Mouse (Mus musculus) left cerebral cortex, adult 2 months (tissue): ENCODE data around the gene Gm38392. TPM values are rescaled to one million over a fixed set of nuclear protein-coding genes. Genes with fewer than 3 reads are reported as not detected.
"Not testable (repeated sequence)": the region's sequence is repeated elsewhere in the genome, so short reads cannot be mapped to it uniquely, and the experiment has no call there.

ENCODE experiments used
- DNase-seq, 2 experiments: peaks; one replicate each; pipeline ENCODE4 v3.0.0; 2021 to 2022; ENCODE audit warnings: low spot score in 2 of 2, mixed read lengths in 1 of 2; ENCODE audit errors: extremely low spot score in 1 of 2
- H3K27ac ChIP-seq: fragments of 200-600 bp; 2 replicates; pipeline ENCODE4 v1.8.1; 2022
- H3K4me3 ChIP-seq: fragments of 200-600 bp; 2 replicates; pipeline ENCODE4 v1.8.1; 2022
- CTCF ChIP-seq: fragments of 200-600 bp; IDR thresholded peaks from 2 replicates; pipeline ENCODE4 v1.8.1; 2022; ENCODE audit warnings: antibody characterized with exemption, mild to moderate bottlenecking, moderate library complexity
- intact Hi-C: fragments of 180-260 bp; cut with DNase I; formaldehyde crosslinking; loops from one replicate; pipeline ENCODE4 v1.15.1; 2025
- total RNA-seq, 2 experiments: library from RNA; stranded (reverse); gene quantifications; 2 replicates each; pipeline ENCODE4 v1.2.3; 2021

The Gm38392 gene
- total RNA-seq, 2 experiments from 2014 or later = 0.59 TPM; not detected in 1

GRCm38 (mm10) chr3:88274002-88274401 is 13.0 kb downstream of the Gm38392 start:
- peak; percentile 31 for TF ChIP-seq CTCF
- DNase-seq = no peak
- H3K4me3 ChIP-seq = no peak overlapping the region
- H3K27ac ChIP-seq = no peak overlapping the region
- intact Hi-C loops = no loop called here

- no peak for TF ChIP-seq CTCF
- DNase-seq = no peak
- no peak overlapping the region for H3K27ac ChIP-seq
- H3K4me3 ChIP-seq = no peak overlapping the region
- intact Hi-C loops = no loop called here
Measured at GRCm38 (mm10) chr3:88271859-88272258, 15.2 kb downstream of the Gm38392 start.

GRCm38 (mm10) chr3:88271298-88271697 is 15.7 kb downstream of the Gm38392 start:
- H3K27ac ChIP-seq, DNase-seq, intact Hi-C loops, H3K4me3 ChIP-seq: not testable (repeated sequence)

- Histone ChIP-seq H3K27ac (no peak overlapping the region), H3K4me3 (no peak overlapping the region)
- intact Hi-C loops = no loop called here
- no peak for DNase-seq
- TF ChIP-seq CTCF = no peak
Measured at GRCm38 (mm10) chr3:88268991-88269390, 18.0 kb downstream of the Gm38392 start.

GRCm38 (mm10) chr3:88268014-88268413 is 19.0 kb downstream of the Gm38392 start:
- DNase-seq, intact Hi-C loops, H3K27ac ChIP-seq, H3K4me3 ChIP-seq: not testable (repeated sequence)

- intact Hi-C loops = loop anchor here (5.0 kb wide), 1 partner anchor 150 kb away; no protein-coding TSS in a partner anchor
- Histone ChIP-seq H3K27ac (no peak overlapping the region), H3K4me3 (no peak overlapping the region)
- no peak for TF ChIP-seq CTCF
- no peak for DNase-seq
Measured at GRCm38 (mm10) chr3:88262346-88262745, 24.7 kb downstream of the Gm38392 start.

- DNase-seq = no peak
- intact Hi-C loops = loop anchor here (10.0 kb wide), 1 partner anchor 242 kb away; no protein-coding TSS in a partner anchor
- Histone ChIP-seq H3K27ac (no peak overlapping the region), H3K4me3 (no peak overlapping the region)
- TF ChIP-seq CTCF = no peak
Measured at GRCm38 (mm10) chr3:88256382-88256781, 30.6 kb downstream of the Gm38392 start.

- intact Hi-C loops = loop anchor here (10.0 kb wide), 1 partner anchor 241 kb away; no protein-coding TSS in a partner anchor
Measured at GRCm38 (mm10) chr3:88255950-88256349, 31.1 kb downstream of the Gm38392 start.

GRCm38 (mm10) chr3:88254268-88254926 is 32.6 kb downstream of the Gm38392 start, which contains the start of gene Rhbg:
Gene Rhbg (minus strand): TSS chr3:88254709.
- intact Hi-C loops = loop anchor here (10.0 kb wide), 1 partner anchor 240 kb away; no protein-coding TSS in a partner anchor
- TF ChIP-seq CTCF = no peak
- DNase-seq = no peak
- Histone ChIP-seq H3K27ac (no peak within 1 kb of the TSS), H3K4me3 (peak within 1 kb of the TSS; percentile 37)

More at GRCm38 (mm10) chr3:88255950-88256349, 31.1 kb downstream of the Gm38392 start:
- Histone ChIP-seq H3K4me3 (no peak overlapping the region), H3K27ac (no peak overlapping the region)
- no peak for DNase-seq
- no peak for TF ChIP-seq CTCF

- TF ChIP-seq CTCF = no peak
- no peak overlapping the region for H3K27ac ChIP-seq
- H3K4me3 ChIP-seq = no peak overlapping the region
- intact Hi-C loops = loop anchor here (10.0 kb wide), 1 partner anchor 238 kb away; no protein-coding TSS in a partner anchor
- DNase-seq = no peak
Measured at GRCm38 (mm10) chr3:88252739-88253138, 34.3 kb downstream of the Gm38392 start.

- DNase-seq = no peak
- H3K27ac ChIP-seq = no peak overlapping the region
- intact Hi-C loops = no loop called here
- H3K4me3 ChIP-seq = no peak overlapping the region
- TF ChIP-seq CTCF = no peak
Measured at GRCm38 (mm10) chr3:88248406-88248805, 38.6 kb downstream of the Gm38392 start.

- DNase-seq = no peak
- H3K4me3 ChIP-seq = no peak overlapping the region
- TF ChIP-seq CTCF = no peak
- intact Hi-C loops = no loop called here
- H3K27ac ChIP-seq = no peak overlapping the region
Measured at GRCm38 (mm10) chr3:88247666-88248065, 39.3 kb downstream of the Gm38392 start.

GRCm38 (mm10) chr3:88245811-88246210 is 41.2 kb downstream of the Gm38392 start:
- DNase-seq = peak; percentile 71 to 78
- Histone ChIP-seq H3K27ac (no peak overlapping the region), H3K4me3 (no peak overlapping the region)
- peak; percentile 98 for TF ChIP-seq CTCF
- intact Hi-C loops = loop anchor here (2.0 kb wide), 1 partner anchor 31 kb away; no protein-coding TSS in a partner anchor
